Mouse (Mus musculus): ENCODE results near the gene Ntn5. TPM values are rescaled to one million over a fixed set of nuclear protein-coding genes. Genes with fewer than 3 reads are reported as not detected.

Gene Ntn5
- total RNA-seq, 2 experiments from 2014 or later: 0.15 TPM; not detected in 1

DNA sequence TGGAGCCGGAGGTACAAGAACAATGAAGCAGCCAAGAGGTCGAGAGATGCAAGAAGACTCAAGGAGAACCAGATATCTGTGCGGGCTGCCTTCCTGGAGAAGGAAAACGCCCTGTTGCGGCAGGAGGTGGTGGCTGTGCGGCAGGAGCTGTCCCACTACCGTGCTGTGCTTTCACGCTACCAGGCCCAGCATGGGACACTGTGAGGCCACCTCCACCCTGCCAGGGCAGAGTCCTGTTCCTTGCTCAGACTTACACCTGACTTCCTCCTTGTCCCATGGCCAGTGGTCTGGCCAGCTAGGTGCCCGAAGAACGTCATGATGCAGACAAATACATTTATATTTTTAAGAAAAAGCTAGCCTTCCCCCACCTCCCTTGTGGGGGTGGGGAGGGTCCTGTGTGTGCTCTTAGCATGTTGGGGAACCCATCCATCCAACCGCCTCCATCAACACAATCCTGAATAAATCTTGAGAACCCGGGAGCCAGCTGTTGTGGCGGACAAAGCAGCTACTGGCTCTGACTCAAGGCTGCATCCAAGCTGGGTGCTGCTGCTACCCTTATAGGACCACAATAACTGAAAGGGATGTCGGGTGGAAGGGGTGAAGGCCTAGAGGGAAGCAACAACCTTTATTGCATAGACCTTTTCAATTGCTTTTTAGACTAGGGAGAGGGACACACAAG is 26.0 kb downstream of the Ntn5 start:
- intact Hi-C loops (cut with DNase I): no loop called here
- DNase-seq: no peak

DNA sequence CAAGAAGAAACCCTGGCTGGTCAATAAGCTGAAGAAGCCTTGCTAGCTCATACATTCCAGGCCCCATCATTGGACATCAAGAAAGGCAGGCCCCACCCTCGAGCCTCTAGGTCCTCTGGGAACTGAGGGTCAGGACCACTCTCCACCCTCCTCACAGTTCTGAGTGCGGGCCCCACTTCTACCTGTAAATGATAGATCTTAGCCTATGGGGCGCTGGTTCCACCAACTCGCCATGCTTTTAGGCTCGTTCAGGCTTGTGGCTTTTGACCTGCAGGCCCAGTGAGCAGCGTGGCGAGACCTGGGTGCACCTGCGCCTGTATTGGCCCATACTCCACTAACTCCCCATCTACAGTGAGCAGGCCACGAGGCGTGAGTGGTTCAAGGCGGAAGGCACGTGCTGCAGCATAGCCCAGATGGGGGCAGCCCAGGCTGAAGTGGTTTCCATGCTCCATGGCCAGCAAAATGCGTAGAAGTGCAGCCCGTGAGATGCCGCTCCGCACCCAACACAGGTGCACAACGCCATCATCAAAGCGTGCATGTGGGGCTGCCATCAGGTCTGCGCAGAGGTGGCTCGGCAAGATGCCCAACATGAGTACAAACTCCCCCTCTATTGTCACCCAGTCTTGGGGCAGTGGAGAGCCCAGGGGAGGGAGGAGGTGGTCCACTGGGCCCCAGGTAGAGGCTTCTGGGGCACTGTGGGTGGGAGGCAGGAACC is 26.8 kb downstream of the Ntn5 start:
- no peak for DNase-seq
- intact Hi-C loops (cut with DNase I): no loop called here

DNA sequence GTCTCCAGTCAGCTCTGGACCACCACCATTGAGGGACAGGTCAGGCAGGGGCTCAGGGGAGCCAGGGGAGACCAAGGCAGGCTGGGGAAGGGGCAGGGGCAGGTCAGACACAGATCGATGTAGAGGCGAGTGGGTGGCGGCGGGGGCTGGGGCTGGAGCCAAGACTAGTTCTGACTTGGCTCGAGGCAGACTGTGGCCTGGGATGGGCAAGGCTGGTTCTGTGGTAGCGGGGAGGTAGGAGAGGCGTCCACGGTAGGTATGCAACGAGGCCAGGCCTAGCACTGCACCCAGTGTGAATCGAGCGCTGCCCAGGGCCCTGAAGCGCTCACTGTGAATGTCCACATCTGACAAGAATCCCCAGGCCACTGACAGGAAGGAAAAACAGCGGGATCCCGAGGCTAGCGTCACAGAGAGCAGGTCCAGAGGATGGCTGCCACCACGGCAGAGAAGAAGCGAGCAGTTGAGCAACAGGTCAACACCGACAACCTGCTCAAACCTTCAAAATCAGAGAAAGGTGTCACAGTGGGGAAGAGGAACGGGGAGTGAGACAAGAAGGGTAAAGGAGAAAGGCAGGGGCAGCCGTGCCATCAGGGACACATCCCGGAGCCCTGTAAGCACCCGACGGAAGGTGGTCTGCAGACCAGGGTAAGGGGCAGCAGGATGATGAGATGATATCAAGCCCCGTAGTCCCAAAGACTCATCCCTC is 27.6 kb downstream of the Ntn5 start:
- DNase-seq: no peak
- intact Hi-C loops (cut with DNase I): no loop called here

DNA sequence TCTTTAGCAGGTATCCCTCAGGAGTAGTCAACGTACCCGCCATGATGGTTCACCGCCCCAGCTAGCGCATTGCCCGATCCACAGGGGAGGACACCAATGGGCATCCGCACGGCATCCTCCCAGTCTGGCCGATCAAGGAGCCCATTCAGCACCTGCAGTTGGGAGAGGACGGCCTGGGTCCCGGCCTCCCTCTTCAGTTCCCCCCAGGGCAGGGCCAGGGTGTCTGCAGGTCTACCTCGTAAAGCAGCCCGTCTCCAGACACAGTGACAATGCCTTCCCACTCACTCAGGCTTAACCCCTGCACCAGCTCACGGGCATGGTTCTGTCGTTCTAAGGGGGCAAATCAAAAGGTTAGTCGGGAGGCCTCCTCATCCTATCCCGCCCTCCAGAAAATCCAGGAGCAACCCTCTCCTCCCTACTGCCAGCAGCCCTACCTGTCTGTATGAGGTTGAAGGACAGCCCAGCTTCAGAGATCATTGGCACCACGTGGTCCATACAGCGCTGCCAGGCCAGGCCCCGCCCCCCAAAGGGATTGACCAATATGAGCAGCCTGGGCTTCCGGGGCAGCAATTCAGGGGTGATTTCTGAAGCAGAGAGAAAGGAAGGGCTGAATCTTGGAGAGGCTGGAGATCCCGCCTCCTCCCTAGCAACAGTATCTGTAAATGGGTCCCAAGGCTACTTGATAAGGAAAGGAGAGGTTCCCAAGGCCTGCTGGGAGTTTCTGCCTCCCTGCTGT is 28.4 kb downstream of the Ntn5 start:
- intact Hi-C loops (cut with DNase I): no loop called here
- DNase-seq: peak; percentile 49 to 50

DNA sequence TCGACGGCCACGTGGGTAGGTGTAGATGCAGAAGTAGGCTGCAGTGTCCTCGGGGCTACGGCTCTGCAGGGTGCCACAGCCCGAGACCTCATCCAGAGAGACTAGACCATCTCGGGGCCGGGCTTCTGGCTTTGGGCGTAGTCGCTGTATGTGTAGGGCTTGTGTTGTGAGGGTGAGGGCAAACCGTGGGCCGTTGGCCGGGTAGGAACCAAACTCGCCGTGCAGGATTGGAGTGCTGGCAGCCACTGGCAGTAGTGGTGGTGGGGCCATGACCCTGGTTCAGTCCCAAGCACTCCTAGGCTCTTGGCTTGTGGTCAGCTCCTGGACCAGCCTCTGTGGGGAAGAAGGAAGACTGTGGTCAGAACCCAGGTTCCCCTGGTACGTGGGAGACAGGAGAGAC is 29.6 kb downstream of the Ntn5 start:
- intact Hi-C loops (cut with DNase I): no loop called here
- no peak for DNase-seq

DNA sequence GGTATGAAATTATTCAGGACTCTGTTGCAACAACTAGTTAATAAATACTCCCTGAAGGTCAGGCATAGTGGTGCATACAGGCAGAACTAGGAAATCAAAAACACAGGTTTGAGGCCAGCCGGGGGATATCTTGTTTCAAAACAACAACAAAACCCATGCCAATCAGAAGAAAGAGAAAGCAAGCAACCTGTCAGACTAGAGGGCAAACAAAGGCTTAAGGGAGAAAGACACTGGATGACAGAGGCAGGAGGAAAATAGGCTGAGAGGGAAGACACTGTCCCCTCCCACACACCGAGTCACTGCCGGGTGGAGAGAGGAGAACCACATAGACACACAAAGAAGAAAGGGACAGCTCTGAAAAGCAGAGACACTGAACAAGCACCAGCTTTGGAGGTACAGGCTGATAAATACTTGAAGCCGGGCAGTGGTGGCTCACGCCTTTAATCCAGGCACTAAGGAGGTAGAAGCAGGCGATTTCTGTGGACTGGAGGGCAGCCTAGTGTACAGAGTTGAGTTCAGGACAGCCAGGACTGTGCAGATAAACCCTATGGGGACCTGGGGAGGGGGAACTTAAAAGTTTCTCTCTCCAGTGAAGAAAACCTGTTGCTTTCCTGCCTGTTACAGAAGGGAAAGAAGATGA is 30.2 kb downstream of the Ntn5 start:
- intact Hi-C loops (cut with DNase I): no loop called here

DNA sequence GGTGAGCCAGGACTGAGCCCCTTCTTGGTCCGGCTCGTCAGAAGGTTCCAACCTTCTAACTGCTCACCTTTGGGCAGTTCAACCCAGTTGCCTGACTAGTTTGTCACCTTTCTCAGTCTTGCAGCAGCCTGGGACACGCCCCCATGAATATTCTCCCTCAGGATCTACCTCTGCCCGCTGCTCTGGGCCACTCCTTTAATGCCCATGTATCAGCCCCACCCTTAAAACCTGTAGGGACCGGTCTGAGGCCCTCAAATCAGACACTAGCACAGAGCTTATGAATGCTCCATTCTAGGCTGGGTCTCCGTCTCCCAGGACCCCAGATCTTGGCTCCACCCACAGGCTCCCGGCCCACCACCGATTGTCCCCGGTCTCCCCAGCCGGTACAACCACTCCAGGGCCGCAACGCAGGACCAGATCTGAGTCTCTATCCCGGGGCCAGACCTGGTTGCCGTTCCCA is 30.8 kb downstream of the Ntn5 start:
- intact Hi-C loops (cut with DNase I): loop anchor here (5.0 kb wide), 1 partner anchor 208 kb away; the partner anchor contains the start of genes Ccdc114 and Emp3
- no peak for DNase-seq

More for the DNA sequence above, 30.2 kb downstream of the Ntn5 start:
- DNase-seq: no peak

DNA sequence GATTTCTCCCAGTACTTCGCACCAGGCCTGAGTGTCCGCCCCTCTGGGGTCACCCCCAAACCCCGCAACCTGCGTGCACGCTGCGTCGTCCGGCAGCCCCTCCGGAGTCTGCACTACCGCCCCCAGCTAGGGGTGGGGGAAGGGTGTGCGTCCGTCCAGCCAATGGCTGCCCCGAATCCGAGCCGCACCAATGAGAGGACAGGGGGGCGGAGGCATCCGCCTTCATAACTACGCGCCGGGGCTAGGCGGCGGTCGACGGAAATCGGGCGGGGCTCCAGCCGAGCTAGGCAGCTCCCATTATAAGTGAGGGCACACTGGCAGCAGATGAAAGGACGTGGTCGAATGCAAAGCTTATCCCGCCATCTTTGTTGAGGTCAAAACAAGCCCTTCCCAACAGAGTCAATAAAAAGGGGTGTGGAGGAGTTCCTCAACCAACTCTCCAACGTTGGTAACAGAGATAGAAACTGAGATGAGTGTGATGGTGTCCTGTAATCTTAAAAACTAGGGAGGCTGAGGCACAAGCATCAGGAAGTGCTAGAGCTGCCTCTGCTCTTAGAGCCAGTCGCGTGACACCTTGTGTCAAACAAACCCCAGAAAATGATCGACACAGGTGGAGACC is 31.4 kb downstream of the Ntn5 start, which contains the start of gene Rpl18:
Rpl18 (plus strand) TSS at position 368 of the 619 bp plus-strand sequence.
- intact Hi-C loops (cut with DNase I): loop anchor here (5.0 kb wide), 1 partner anchor 207 kb away; the partner anchor contains the start of genes Ccdc114 and Emp3

DNA sequence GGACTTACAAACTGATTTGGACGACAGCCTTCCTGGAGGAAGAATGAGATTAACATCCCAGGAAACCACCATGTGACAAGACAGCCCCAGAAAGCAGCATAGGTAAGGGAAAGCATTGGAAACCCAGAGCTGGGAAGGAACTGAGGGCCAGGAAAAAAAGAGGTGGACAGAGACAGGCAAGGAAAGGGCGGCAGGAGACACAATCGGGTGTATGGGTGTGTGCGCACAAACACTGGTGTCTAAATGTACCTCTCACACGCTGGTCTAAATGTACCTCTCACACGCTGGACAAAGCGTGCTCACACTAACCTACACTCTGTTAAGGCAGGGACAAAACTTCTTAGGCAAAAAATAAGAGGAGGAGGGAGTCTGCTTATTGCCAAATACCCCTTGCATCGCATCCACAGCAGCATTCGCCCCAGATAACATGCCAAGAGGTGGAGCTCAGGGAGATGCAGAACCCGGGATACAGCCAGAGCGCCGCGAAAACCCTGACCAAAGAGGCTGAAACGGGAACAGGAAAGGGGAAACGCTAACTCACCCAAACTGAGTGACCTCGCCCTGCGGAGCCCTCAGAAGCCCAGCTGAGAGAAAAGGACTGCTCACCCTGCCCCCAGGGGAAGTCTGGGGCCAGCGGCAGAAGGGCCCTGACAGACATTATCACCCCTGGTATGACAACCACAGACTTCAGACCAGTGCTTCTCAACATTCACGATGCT is 32.1 kb downstream of the Ntn5 start:
- DNase-seq: no peak
- intact Hi-C loops (cut with DNase I): loop anchor here (5.0 kb wide), 1 partner anchor 206 kb away; the partner anchor contains the start of genes Ccdc114 and Emp3

More for the DNA sequence above, 31.4 kb downstream of the Ntn5 start, which contains the start of gene Rpl18:
- DNase-seq: peak; percentile 98 to 99

DNA sequence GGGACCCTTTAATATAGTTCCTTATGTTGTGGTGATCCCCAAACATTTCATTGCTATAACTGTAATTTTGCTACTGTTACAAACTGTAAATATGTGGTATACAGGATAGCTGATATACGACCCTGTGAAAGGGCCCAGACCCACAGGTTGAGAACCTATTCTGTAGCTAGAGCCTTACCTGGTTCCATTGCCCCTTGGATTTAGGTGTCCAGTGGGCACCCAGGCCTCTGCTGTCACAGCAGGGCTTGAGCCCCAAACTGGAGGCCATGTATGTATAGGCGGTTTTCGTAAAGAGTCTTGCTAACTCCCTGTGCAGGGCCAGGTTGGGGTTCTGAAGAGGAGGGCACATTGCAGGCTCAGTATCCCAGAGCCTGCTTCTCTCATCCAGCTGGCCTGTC is 32.6 kb downstream of the Ntn5 start:
- intact Hi-C loops (cut with DNase I): loop anchor here (5.0 kb wide), 1 partner anchor 206 kb away; the partner anchor contains the start of genes Ccdc114 and Emp3
- DNase-seq: no peak

DNA sequence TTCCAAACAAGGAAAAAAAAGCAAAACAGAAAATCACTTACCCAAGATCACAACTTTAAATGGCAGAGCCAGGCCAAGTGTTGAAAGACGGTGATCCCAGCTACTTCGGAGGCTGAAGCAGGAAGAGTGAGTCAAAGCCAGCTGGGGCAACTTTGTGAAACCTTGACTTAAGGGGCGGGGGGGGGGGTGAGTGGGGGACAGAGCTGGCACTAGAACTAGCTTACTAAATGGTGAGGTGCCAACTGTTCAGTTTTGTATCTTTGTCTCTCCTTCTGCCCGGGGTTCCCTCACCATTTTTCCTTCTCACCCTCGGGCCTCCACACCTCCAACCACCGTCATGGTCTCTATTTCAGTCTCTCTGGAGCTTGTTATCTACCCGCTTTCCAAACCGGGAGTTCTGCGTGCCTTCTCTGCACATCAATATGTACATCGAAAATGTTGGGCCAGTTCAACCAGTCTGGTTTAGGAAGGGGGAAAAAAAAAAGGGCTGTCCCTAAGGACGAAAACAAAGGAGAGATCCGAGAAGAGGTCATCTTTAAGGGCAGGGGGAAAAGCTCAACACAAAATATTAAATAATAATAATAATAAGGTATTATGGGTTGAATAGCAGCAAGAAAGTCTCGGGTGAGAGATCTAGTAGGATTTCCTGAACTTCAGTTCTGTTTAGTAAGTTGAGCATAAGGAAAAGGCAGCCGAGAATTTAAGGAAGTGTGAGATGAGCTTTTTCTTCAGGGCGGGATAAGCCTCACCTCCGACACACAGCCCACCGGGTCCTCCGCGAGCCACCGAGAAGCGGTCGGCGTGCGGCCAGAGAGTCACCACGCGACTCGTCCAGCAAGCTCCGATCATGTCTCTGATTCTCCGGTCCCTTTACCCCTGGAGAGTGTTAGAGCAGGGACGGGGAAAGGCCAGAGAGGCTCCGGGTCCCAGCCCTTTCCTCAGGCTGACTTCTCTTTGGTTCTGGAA is 33.4 kb downstream of the Ntn5 start:
- intact Hi-C loops (cut with DNase I): loop anchor here (5.0 kb wide), 1 partner anchor 205 kb away; the partner anchor contains the start of genes Ccdc114 and Emp3
- DNase-seq: no peak

DNA sequence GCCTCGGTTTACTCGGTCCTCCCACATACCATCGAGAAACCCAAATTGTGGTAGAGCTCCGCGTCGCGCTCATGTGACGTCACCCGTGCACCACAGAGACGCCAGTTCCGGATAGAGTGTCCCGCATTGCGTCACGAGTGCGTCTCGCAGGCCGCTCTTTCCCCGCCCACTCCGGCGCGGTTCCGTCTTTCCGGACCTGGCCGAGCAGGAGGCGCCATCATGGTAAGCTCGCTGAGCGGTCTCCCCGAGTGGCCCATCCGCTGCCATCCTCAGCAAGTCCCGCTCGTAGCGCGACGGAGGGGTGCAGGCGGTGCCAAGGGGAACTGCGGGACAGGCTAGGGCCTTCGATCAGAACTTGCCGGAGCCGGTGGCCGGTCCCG is 34.1 kb downstream of the Ntn5 start, which contains the start of gene Sphk2:
Sphk2 (minus strand) TSS at position 85 of the 380 bp plus-strand sequence.
- intact Hi-C loops (cut with DNase I): loop anchor here (5.0 kb wide), 1 partner anchor 204 kb away; the partner anchor contains the start of genes Ccdc114 and Emp3
- DNase-seq: peak; percentile 98 to 99

DNA sequence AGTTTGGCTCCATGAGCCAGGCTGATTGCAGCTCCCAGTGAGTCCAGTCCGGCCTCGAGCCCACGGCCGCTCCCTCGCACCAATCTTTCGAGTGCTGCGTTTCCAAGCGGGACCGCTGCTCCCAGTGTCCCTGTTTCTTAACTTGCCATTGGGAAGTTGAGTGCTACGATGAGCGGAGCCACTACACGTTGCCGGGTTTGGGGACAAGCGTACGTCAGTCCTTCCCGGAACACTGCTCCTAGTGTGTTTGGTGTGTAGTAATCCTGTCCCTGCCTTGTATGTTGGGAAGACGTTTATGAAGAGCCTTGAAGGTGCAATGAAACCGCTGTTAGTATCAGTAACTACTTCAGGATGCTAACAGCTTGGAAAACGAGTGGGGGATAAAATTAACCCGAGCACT is 34.5 kb downstream of the Ntn5 start:
- intact Hi-C loops (cut with DNase I): loop anchor here (5.0 kb wide), 1 partner anchor 204 kb away; the partner anchor contains the start of genes Ccdc114 and Emp3
- DNase-seq: no peak

DNA sequence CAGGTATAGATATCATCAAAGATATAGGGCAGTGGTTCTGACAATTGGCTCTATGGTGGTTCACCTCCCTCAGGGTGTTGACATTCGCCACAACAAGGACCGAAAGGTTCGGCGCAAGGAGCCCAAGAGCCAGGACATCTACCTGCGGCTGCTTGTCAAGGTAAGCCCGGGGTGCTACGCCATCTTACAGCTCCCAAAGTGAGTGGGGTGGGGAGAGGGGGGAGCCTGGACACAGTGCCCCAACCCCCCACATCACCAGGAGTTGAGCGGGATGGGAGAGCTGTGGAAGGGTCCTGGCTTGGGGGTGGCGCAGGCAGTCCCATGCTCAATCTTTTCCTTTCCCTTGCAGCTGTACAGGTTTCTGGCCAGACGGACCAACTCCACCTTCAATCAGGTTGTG is 35.4 kb downstream of the Ntn5 start:
- DNase-seq: no peak
- intact Hi-C loops (cut with DNase I): loop anchor here (5.0 kb wide), 1 partner anchor 203 kb away; the partner anchor contains the start of genes Ccdc114 and Emp3

DNA sequence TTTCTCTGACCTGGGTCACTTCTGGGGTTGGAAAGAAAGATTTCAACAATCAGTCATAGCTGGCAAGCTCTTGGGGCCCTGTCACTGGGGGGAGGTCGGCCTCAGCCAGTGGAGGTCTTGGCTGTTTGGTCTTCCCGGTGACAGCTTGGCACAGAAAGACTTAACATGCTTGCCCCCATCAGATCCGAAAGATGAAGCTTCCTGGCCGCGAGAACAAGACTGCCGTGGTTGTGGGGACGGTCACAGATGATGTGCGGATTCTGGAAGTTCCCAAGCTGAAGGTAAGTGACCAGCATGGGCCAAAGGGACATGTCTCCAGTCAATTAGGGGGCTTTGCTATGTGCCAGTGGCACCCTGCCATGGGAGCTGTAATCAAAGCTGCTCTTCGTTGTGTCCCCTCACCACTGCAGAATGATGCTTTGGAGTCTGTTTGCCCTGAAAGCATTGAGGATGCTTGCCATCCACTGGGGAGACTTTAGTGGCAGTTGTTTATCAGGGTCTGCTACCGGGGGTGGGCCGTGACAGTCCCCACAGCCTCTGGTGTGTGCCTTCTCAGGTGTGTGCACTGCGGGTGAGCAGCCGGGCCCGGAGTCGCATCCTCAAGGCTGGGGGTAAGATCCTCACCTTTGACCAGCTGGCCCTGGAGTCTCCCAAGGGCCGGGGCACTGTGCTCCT is 36.1 kb downstream of the Ntn5 start:
- DNase-seq: no peak

DNA sequence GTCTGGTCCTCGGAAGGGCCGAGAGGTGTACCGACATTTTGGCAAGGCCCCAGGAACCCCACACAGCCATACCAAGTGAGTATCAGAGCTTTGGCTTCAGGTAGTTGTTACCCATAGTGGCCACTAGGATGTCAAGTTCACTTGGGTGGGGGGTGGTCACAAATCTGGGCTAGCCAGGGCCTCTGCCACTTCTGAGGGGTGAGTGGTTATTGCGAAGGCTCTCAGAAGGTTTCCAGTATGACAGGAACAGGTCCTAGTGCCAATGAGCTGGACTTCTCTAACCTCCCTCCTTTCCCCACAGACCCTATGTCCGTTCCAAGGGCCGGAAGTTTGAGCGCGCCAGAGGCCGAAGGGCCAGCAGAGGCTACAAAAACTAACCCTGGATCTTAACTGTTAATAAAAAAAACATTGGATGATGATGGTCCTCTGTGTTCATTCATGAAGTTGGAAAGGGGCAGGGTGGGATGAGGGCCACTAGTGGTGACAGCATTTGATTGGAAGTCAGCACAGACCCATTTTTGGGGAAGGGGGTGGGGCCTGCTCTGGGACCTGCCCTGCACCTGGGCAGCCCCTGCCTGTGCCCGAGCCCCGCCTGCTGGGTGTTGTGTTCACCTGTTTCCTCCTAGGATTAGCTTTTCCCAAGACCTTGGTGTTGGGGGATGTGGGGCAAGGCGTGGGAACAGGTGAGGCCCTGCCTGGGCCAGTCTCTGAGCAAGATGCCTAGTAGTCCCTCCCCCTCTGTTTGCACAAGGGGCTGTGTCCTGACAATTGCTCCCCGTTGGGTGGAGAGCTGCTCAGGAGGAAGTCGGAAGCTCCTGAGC is 36.8 kb downstream of the Ntn5 start, which contains the start of gene Fam83e:
Fam83e (plus strand) TSS at position 800 of the 821 bp plus-strand sequence.
- intact Hi-C loops (cut with DNase I): no loop called here
- no peak for DNase-seq

More for the DNA sequence above, 36.1 kb downstream of the Ntn5 start:
- intact Hi-C loops (cut with DNase I): loop anchor here (5.0 kb wide), 1 partner anchor 202 kb away; the partner anchor contains the start of genes Ccdc114 and Emp3
